Mouse (Mus musculus) kidney, postnatal 36 days (tissue): Measurements from ENCODE around the gene Cd163.

Source experiments
- DNase-seq, 2 experiments: peaks; one replicate each; pipeline ENCODE4 v3.0.0; 2021 to 2022; ENCODE audit warnings: mixed read lengths in 2 of 2

Gene Cd163

GRCm38 (mm10) chr6:124364328-124364727 is 59.9 kb downstream of the Cd163 start:
- DNase-seq, result no peak

GRCm38 (mm10) chr6:124373584-124374206 is 69.2 kb downstream of the Cd163 start:
- DNase-seq, result no peak

GRCm38 (mm10) chr6:124374683-124375082 is 70.2 kb downstream of the Cd163 start:
- DNase-seq, result no peak

DNA sequence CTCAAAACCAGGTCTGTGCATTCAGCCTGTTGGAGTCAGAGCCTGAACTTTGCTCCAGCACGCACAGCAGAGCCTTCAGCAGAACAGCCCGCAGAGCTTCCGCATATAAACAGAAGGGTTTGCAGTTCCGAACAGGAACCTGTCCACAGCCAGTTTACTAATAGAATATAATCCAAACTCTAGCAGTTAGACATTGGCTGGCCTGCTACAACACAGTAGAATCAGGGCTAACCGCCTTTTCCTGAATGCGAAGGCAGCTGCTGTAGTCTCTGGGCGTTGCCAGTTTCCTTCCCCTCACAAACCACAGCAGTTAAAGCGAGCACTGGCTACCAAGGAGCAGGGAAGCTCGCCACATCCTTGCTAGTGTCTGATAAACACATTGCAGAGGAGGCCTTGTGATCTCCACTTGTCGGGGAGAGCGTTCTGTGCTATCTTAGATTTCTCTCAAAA is 71.0 kb downstream of the Cd163 start:
- DNase-seq, result peak; percentile 25 to 33

GRCm38 (mm10) chr6:124376311-124376710 is 71.9 kb downstream of the Cd163 start:
- no peak for DNase-seq

DNA sequence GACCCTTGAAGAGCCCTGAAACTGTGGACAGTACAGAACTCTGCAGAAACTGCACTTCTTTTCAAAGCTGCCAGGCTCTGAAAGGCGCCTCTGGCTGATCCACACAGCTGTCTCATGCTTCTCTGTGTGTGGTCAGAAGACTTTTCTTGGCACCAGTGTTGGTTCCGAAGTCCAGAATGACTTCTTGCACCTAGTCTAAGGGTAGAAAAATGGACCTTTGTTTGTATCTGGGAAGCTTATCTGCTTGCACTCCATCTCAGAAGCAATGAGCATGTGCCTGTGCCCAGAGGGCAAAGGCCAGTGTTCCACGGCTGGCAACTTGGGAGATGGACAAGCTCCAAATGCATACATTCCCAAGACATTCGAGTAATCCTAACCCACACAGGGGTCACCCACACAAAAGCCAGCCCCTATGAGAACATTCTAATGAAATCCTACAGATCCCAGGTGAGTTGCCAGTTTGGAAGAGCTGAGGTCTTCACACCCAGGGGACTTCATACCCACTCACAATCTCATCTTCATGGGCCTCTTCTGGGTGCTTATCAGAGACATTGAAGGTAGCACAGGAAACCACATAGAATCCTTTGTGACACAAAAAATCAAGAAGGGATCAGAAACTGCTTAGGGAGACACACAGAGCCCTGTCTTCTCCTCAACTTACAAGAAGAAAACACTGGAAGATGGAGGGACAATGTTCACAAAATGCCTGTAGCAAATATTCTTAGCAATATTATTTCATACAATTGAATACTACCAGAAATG is 73.2 kb downstream of the Cd163 start:
- DNase-seq, result peak; percentile 61 to 68

DNA sequence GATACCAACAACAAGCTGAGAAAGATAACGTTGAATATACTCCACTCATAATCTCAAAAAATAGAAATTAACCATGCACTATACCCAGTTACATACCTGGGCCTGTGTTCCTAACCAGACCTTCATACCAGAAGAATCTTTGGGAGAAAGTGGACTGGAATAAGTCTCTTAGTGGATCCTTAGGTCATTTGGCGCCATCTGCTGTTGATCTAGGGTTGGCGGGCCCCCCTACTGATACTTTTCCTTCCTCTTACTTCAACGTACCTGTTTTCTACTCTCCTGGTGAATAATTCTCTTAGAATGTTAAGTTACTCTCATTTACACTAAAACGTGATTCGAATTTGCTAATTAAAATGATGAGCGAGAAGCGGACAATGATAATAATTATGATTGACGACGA is 74.9 kb downstream of the Cd163 start:
- peak; percentile 68 to 81 for DNase-seq
